Mouse (Mus musculus): Measurements from ENCODE around the gene Aldh1a3. TPM values are rescaled to one million over a fixed set of nuclear protein-coding genes. Genes with fewer than 3 reads are reported as not detected.
A peak's percentile ranks its signal among the peaks of the same experiment; 100 is the strongest.

Gene Aldh1a3
- polyA plus RNA-seq, 1 experiment from 2014 or later: 43.4 TPM

DNA sequence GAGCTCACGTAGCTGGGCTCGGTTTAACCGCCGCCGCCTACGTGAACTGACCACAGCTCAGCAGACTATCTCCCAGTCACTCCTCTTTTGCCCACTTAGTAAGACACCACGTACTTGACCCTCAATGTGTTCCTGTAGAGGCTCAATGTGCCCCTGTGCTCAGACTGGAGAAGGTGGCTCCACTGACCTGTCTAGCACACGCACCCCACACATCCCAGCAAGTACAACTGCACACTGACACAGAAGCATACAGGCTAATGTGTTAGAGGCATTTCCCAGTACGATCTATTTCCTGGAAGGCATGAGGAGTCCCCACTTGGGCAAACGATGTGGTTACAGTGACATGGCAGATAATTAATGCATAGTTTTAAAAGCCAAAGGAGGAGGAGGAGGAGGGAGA, 50.8 kb downstream of the Aldh1a3 start:
- WGBS: 77% methylated on average over 10 of the region's 10 CpGs
- Histone ChIP-seq H3K27ac (ENCODE audit: low read length) (peak overlapping the region; percentile 80), H3K4me3 (ENCODE audit: low read length) (no peak overlapping the region), H3K4me1 (ENCODE audit: insufficient read depth, low read length) (0 out of 2 replicates have a peak, but pooled peaks cover 7% of the 10 kb centered on the region), H3K27me3 (ENCODE audit: insufficient read depth, low read length) (no peaks in the 10 kb centered on the region), H3K9me3 (ENCODE audit: low read length) (no peaks in the 10 kb centered on the region), H3K36me3 (ENCODE audit: insufficient read depth, low read length) (peaks cover 9% of the 10 kb centered on the region; the same call in 1 of the 2 replicates), H3K9ac (replicated peaks; ENCODE audit: low read length) (no peak overlapping the region), H3K4me2 (replicated peaks; ENCODE audit: low read depth, low read length) (no peak overlapping the region)
- peak; percentile 31; the same call in 1 of the 2 replicates for ATAC-seq (ENCODE audit: low FRiP score, low TSS enrichment)

DNA sequence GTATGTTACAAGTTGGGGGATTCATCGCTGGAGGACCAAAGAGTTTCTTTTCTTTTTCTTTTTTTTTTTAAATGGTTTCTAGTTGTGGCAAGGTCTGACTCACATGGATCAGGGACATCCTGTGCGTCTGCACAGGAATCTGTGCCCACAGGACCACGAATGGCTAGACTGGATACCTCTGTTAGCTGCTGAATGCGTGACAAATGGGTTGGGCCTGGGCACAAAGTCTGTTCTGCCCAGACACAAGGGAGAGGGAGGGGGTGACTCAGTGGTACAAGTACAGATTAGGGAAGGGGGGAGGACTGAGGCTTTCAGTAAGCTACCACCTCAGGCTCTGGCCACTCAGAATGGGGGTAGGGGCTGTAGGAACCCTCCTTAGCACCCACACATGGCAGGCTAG, 51.6 kb downstream of the Aldh1a3 start:
- peaks cover 7% of the 10 kb centered on the region; the same call in 1 of the 2 replicates for H3K36me3 ChIP-seq (ENCODE audit: insufficient read depth, low read length)
- H3K9ac ChIP-seq (replicated peaks; ENCODE audit: low read length): no peak overlapping the region
- H3K9me3 ChIP-seq (ENCODE audit: low read length): no peaks in the 10 kb centered on the region
- H3K4me3 ChIP-seq (ENCODE audit: low read length): no peak overlapping the region
- 80% methylated on average over 4 of the region's 4 CpGs for WGBS
- H3K27me3 ChIP-seq (ENCODE audit: insufficient read depth, low read length): no peaks in the 10 kb centered on the region
- H3K4me2 ChIP-seq (replicated peaks; ENCODE audit: low read depth, low read length): no peak overlapping the region
- peak overlapping the region; percentile 80; the same call in 1 of the 2 replicates for H3K27ac ChIP-seq (ENCODE audit: low read length)
- ATAC-seq (ENCODE audit: low FRiP score, low TSS enrichment): no peak
- H3K4me1 ChIP-seq (ENCODE audit: insufficient read depth, low read length): peaks cover 12% of the 10 kb centered on the region; the same call in 1 of the 2 replicates

DNA sequence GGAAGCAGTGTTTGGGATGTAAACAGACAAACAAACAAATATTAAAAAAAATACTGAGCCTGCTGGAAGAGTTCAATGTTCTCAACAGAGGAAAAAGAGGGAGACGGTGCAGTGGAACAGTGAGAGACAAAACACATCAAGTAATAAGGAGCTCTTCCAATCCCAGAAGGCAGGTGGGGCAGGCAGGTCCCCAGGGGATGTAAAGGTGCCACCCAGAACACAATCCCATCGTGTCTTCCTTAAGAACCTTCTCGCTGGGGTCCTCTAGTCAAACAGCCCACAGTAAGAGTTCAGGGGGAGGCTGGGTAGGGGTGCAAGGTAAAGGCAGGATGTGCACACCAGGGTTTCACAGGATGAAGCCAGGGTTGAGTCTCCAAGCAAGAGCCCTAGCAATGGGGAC, 53.9 kb downstream of the Aldh1a3 start:
- no peak overlapping the region for H3K9ac ChIP-seq (replicated peaks; ENCODE audit: low read length)
- no peaks in the 10 kb centered on the region for H3K9me3 ChIP-seq (ENCODE audit: low read length)
- H3K4me3 ChIP-seq (ENCODE audit: low read length): no peak overlapping the region
- H3K27ac ChIP-seq (ENCODE audit: low read length): no peak overlapping the region
- H3K4me1 ChIP-seq (ENCODE audit: insufficient read depth, low read length): peaks cover 30% of the 10 kb centered on the region
- H3K36me3 ChIP-seq (ENCODE audit: insufficient read depth, low read length): no peaks in the 10 kb centered on the region
- H3K27me3 ChIP-seq (ENCODE audit: insufficient read depth, low read length): no peaks in the 10 kb centered on the region
- H3K4me2 ChIP-seq (replicated peaks; ENCODE audit: low read depth, low read length): no peak overlapping the region
- WGBS: 92% methylated on average over 3 of the region's 3 CpGs
- ATAC-seq (ENCODE audit: low FRiP score, low TSS enrichment): no peak

DNA sequence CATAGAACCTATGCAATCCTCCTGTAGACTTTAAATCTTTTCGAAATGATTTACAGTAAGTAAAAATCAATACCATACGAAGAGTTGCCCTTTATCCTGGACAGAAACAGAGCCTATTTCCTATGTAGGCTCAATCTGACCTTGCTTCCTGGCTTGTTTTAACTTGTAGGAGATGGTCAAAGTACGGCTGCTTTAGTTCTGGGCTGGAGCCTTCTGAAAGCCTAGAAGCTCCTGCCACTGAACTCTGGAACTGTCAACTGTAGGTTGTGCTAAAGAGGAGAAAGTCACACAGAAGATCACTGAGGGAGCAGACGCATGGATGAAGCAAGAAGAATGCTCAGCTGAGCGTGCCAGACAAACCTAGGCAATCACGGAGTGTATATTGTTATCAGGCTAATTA, 56.3 kb downstream of the Aldh1a3 start:
- Histone ChIP-seq H3K9ac (replicated peaks; ENCODE audit: low read length) (no peak overlapping the region), H3K4me1 (ENCODE audit: insufficient read depth, low read length) (peaks cover 24% of the 10 kb centered on the region), H3K9me3 (ENCODE audit: low read length) (no peaks in the 10 kb centered on the region), H3K27ac (ENCODE audit: low read length) (0 out of 2 replicates have a peak overlapping the region, but pooled peaks have one; percentile 9), H3K4me2 (replicated peaks; ENCODE audit: low read depth, low read length) (no peak overlapping the region), H3K36me3 (ENCODE audit: insufficient read depth, low read length) (no peaks in the 10 kb centered on the region), H3K27me3 (ENCODE audit: insufficient read depth, low read length) (no peaks in the 10 kb centered on the region), H3K4me3 (ENCODE audit: low read length) (no peak overlapping the region)
- ATAC-seq (ENCODE audit: low FRiP score, low TSS enrichment): no peak
- WGBS: 77% methylated on average over 6 of the region's 6 CpGs

DNA sequence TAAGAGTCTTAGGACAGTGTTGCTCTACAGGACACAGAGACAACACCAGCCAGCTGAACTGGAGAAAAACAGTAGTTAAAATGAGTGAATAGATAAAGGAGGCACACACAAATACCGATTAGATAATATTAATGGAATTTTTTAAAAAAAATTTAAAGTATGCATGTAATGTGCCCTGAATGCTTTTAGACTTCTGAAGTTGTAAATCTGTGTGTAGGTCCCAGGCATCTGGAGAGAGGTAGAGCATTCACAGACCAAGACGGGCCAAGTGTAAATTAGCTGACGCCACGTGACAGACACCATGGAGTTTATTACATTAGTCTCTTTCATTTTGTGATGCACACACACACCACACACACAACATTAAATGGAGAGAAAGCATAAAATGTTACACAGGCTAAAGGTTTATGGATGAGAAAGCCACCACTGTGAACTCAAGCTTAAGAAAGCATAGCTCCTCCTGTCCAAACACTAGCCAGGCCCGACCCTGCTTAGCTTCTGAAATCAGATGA, 57.3 kb downstream of the Aldh1a3 start:
- 46% methylated on average over 5 of the region's 5 CpGs for WGBS
- no peak for ATAC-seq (ENCODE audit: low FRiP score, low TSS enrichment)
- no peaks in the 10 kb centered on the region for H3K27me3 ChIP-seq (ENCODE audit: insufficient read depth, low read length)
- no peak overlapping the region for H3K9ac ChIP-seq (replicated peaks; ENCODE audit: low read length)
- H3K4me1 ChIP-seq (ENCODE audit: insufficient read depth, low read length): peaks cover 30% of the 10 kb centered on the region
- H3K4me2 ChIP-seq (replicated peaks; ENCODE audit: low read depth, low read length): no peak overlapping the region
- H3K36me3 ChIP-seq (ENCODE audit: insufficient read depth, low read length): no peaks in the 10 kb centered on the region
- H3K9me3 ChIP-seq (ENCODE audit: low read length): no peaks in the 10 kb centered on the region
- no peak overlapping the region for H3K4me3 ChIP-seq (ENCODE audit: low read length)
- H3K27ac ChIP-seq (ENCODE audit: low read length): peak overlapping the region; percentile 75

GRCm38 (mm10) chr7:66369071-66369933, 58.0 kb downstream of the Aldh1a3 start:
- Histone ChIP-seq H3K36me3 (ENCODE audit: insufficient read depth, low read length) (0 out of 2 replicates have a peak, but pooled peaks cover 2% of the 10 kb centered on the region), H3K27ac (ENCODE audit: low read length) (peak overlapping the region; percentile 75), H3K4me2 (replicated peaks; ENCODE audit: low read depth, low read length) (no peak overlapping the region), H3K4me1 (ENCODE audit: insufficient read depth, low read length) (peaks cover 30% of the 10 kb centered on the region), H3K9ac (replicated peaks; ENCODE audit: low read length) (no peak overlapping the region), H3K27me3 (ENCODE audit: insufficient read depth, low read length) (no peaks in the 10 kb centered on the region), H3K9me3 (ENCODE audit: low read length) (no peaks in the 10 kb centered on the region), H3K4me3 (ENCODE audit: low read length) (no peak overlapping the region)
- 66% methylated on average over 5 of the region's 5 CpGs for WGBS
- ATAC-seq (ENCODE audit: low FRiP score, low TSS enrichment): no peak

DNA sequence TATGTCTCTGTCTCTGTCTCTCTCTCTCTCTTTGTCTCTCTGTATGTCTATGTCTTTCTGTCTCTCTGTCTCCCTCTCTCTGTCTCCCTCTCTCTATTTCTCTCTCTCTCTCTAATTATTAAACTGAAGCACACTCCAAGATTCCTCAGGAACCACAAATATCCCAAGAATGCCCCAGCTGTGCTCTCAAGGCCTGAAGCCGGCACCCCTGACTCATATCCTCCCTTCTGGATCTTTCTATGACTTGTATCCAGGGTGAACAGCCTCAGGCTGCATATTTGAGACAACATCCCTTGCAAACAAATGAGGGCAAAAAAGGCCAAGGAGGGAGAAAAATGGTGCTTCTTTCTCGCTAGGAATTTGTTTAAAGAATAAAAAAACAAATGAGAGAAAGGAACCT, 61.4 kb downstream of the Aldh1a3 start, which contains the start of gene Gm10974:
TSS of gene Gm10974 (plus strand) at position 2 of the 400 bp plus-strand sequence.
- H3K9me3 ChIP-seq (ENCODE audit: low read length): peaks cover 14% of the 10 kb centered on the region
- 30% methylated on average over 2 of the region's 2 CpGs for WGBS
- peaks cover 26% of the 10 kb centered on the region for H3K4me1 ChIP-seq (ENCODE audit: insufficient read depth, low read length)
- ATAC-seq (ENCODE audit: low FRiP score, low TSS enrichment): peak; percentile 71; the same call in 1 of the 2 replicates
- H3K4me2 ChIP-seq (replicated peaks; ENCODE audit: low read depth, low read length): no peak within 1 kb of the TSS
- no peak within 1 kb of the TSS for H3K27ac ChIP-seq (ENCODE audit: low read length)
- no peak within 1 kb of the TSS for H3K4me3 ChIP-seq (ENCODE audit: low read length)
- H3K27me3 ChIP-seq (ENCODE audit: insufficient read depth, low read length): no peaks in the 10 kb centered on the region
- H3K9ac ChIP-seq (replicated peaks; ENCODE audit: low read length): no peak within 1 kb of the TSS
- H3K36me3 ChIP-seq (ENCODE audit: insufficient read depth, low read length): peaks cover 8% of the 10 kb centered on the region; the same call in 1 of the 2 replicates

DNA sequence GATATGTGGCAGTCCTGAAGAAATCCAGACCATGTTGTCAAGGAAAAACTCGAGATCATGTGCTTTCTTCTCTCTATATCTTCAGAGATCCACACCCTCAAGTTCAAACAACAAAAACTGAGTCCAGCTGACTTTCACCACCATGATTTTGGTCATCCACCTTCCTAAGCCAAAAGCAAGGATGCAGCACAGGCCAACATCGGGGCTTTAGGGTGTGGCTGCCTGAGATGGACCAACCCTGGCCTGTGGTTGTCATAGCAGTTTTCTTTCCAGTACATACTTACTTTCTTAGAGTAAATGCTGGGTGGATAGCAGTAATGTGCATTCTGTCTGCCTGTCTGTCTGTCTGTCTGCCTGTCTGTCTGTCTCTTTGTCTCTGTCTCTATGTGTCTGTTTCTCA, 61.9 kb downstream of the Aldh1a3 start:
- Histone ChIP-seq H3K4me2 (replicated peaks; ENCODE audit: low read depth, low read length) (no peak overlapping the region), H3K9ac (replicated peaks; ENCODE audit: low read length) (no peak overlapping the region), H3K9me3 (ENCODE audit: low read length) (peaks cover 16% of the 10 kb centered on the region), H3K4me1 (ENCODE audit: insufficient read depth, low read length) (peaks cover 26% of the 10 kb centered on the region), H3K27ac (ENCODE audit: low read length) (no peak overlapping the region), H3K4me3 (ENCODE audit: low read length) (no peak overlapping the region), H3K27me3 (ENCODE audit: insufficient read depth, low read length) (no peaks in the 10 kb centered on the region), H3K36me3 (ENCODE audit: insufficient read depth, low read length) (peaks cover 11% of the 10 kb centered on the region; the same call in 1 of the 2 replicates)
- ATAC-seq (ENCODE audit: low FRiP score, low TSS enrichment): no peak
- WGBS: 79% methylated on average over 2 of the region's 2 CpGs

GRCm38 (mm10) chr7:66364491-66364890, 62.8 kb downstream of the Aldh1a3 start:
- H3K27me3 ChIP-seq (ENCODE audit: insufficient read depth, low read length): no peaks in the 10 kb centered on the region
- H3K9me3 ChIP-seq (ENCODE audit: low read length): peaks cover 20% of the 10 kb centered on the region
- ATAC-seq (ENCODE audit: low FRiP score, low TSS enrichment): no peak
- no peak overlapping the region for H3K4me3 ChIP-seq (ENCODE audit: low read length)
- peaks cover 19% of the 10 kb centered on the region; the same call in 1 of the 2 replicates for H3K36me3 ChIP-seq (ENCODE audit: insufficient read depth, low read length)
- peaks cover 17% of the 10 kb centered on the region for H3K4me1 ChIP-seq (ENCODE audit: insufficient read depth, low read length)
- H3K27ac ChIP-seq (ENCODE audit: low read length): no peak overlapping the region
- H3K9ac ChIP-seq (replicated peaks; ENCODE audit: low read length): no peak overlapping the region
- no peak overlapping the region for H3K4me2 ChIP-seq (replicated peaks; ENCODE audit: low read depth, low read length)
- WGBS: 93% methylated on average over 11 of the region's 11 CpGs

DNA sequence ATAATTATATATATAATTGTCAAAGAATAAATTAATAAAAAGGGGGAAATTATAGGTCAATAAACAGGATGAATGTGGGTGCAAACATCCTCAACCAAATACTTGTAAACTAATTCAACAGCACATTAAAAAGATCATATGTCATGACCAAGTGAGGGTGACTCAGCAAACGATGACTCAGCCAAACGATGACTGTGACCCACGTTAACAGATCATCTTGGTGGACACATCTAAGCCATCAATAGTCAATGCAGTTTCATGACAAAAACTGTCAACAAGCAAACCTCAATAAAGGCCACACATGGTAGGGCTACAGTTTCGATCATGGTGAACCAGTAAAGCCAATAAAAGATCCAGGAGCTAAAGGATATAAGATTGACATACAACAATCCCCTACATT, 68.3 kb downstream of the Aldh1a3 start:
- Histone ChIP-seq H3K4me3 (ENCODE audit: low read length) (no peak overlapping the region), H3K9ac (replicated peaks; ENCODE audit: low read length) (no peak overlapping the region), H3K9me3 (ENCODE audit: low read length) (peaks cover 20% of the 10 kb centered on the region), H3K27ac (ENCODE audit: low read length) (no peak overlapping the region), H3K36me3 (ENCODE audit: insufficient read depth, low read length) (peaks cover 17% of the 10 kb centered on the region; the same call in 1 of the 2 replicates), H3K4me1 (ENCODE audit: insufficient read depth, low read length) (peaks cover 4% of the 10 kb centered on the region; the same call in 1 of the 2 replicates), H3K27me3 (ENCODE audit: insufficient read depth, low read length) (no peaks in the 10 kb centered on the region), H3K4me2 (replicated peaks; ENCODE audit: low read depth, low read length) (no peak overlapping the region)
- WGBS: 88% methylated on average over 4 of the region's 4 CpGs
- ATAC-seq (ENCODE audit: low FRiP score, low TSS enrichment): no peak
